Comparison of ENCODE assay signal across 12 mouse cellular contexts in genomic region chr2:105680146-105680998, GRCm38 (mm10). TPM values are rescaled to one million over a fixed set of nuclear protein-coding genes. Genes with fewer than 3 reads are reported as not detected.
A peak's percentile ranks its signal among the peaks of the same experiment; 100 is the strongest.
DNase-seq lines count a peak whose midpoint lies in the region; ATAC-seq and TF ChIP-seq lines count a peak whose summit lies in the region.
"Had no signal": no experiment of that assay in that cellular context is flagged by ENCODE, and none has a peak within 500 bp of the region (broad histone marks: within the 10 kb centered on the region; RNA-seq: fewer than 3 reads in every experiment).

No protein-coding gene starts in this region.

- WGBS in forebrain, embryonic 15.5 days, result 6% methylated on average over 24 of the region's 24 CpGs
- under 1% methylated on average over 24 of the region's 24 CpGs for WGBS in midbrain, embryonic 14.5 days

- H3K4me3 ChIP-seq in forebrain, embryonic 15.5 days, result peak overlapping the region; percentile 58
- no peak overlapping the region for H3K4me3 ChIP-seq in midbrain, embryonic 14.5 days (replicated peaks; ENCODE audit: low read depth, low read length)
- H3K4me3 ChIP-seq: left cerebral cortex, adult 2 months; myocyte had no signal

- H3K4me2 ChIP-seq in forebrain, embryonic 15.5 days (replicated peaks), result peak overlapping the region; percentile 50
- H3K4me2 ChIP-seq in midbrain, embryonic 14.5 days (ENCODE audit: low read length), result peak overlapping the region; percentile 28

- H3K27me3 ChIP-seq in forebrain, embryonic 15.5 days, result peaks cover 15% of the 10 kb centered on the region
- peaks cover 91% of the 10 kb centered on the region for H3K27me3 ChIP-seq in midbrain, embryonic 14.5 days (ENCODE audit: control insufficient read depth, insufficient read depth, low read length)

- H3K4me1 ChIP-seq in forebrain, embryonic 15.5 days, result peaks cover 42% of the 10 kb centered on the region
- H3K4me1 ChIP-seq in midbrain, embryonic 14.5 days (ENCODE audit: control insufficient read depth, insufficient read depth, low read length), result no peaks in the 10 kb centered on the region

- H3K27ac ChIP-seq in forebrain, embryonic 15.5 days (replicated peaks), result peak overlapping the region; percentile 74
- H3K27ac ChIP-seq in midbrain, embryonic 14.5 days (replicated peaks; ENCODE audit: low read depth, low read length), result peak overlapping the region; percentile 27
- H3K27ac ChIP-seq: left cerebral cortex, adult 2 months had no signal

- TF ChIP-seq CTCF in brain, embryonic 14.5 days (IDR thresholded peaks at IDR 0.05; ENCODE audit: borderline replicate concordance, extremely low read depth, insufficient read depth, insufficient read length), result no peak

- peak; percentile 80 for ATAC-seq in forebrain, embryonic 15.5 days (replicated peaks)
- ATAC-seq in midbrain, embryonic 14.5 days (ENCODE audit: low FRiP score, low TSS enrichment), result peak; percentile 49; the same call in 1 of the 2 replicates

- no peak for TF ChIP-seq POLR2A in brain, embryonic 14.5 days (IDR thresholded peaks at IDR 0.05; ENCODE audit: borderline replicate concordance, extremely low read depth, insufficient read depth, insufficient read length, poor library complexity, severe bottlenecking)

- H3K36me3 ChIP-seq in forebrain, embryonic 15.5 days, result no peaks in the 10 kb centered on the region
- no peaks in the 10 kb centered on the region for H3K36me3 ChIP-seq in midbrain, embryonic 14.5 days (ENCODE audit: control insufficient read depth, insufficient read depth, low read length)

- peak; percentile 67 for DNase-seq in cerebellum, adult 11-12 months
- no peak for DNase-seq in cerebellum, adult 8-10 months
- DNase-seq in brain, embryonic 14.5 days (ENCODE audit: low read depth), result peak; percentile 91
- DNase-seq in midbrain, embryonic 14.5 days, result peak; percentile 34
- DNase-seq in urinary bladder, postnatal 10 days (ENCODE audit: low spot score), result no peak
- DNase-seq in frontal cortex, adult 2 months (ENCODE audit: extremely low spot score in 1 of 2, low spot score in 1 of 2), result no peak
- no peak for DNase-seq in lung, postnatal 10 days
- DNase-seq: adrenal gland, adult 2 months had no signal

- H3K9ac ChIP-seq in forebrain, embryonic 15.5 days (replicated peaks), result peak overlapping the region; percentile 49
- no peak overlapping the region for H3K9ac ChIP-seq in midbrain, embryonic 14.5 days (replicated peaks; ENCODE audit: low read length)

- H3K9me3 ChIP-seq in forebrain, embryonic 15.5 days, result no peaks in the 10 kb centered on the region
- no peaks in the 10 kb centered on the region for H3K9me3 ChIP-seq in midbrain, embryonic 14.5 days (ENCODE audit: control insufficient read depth, low read length)

RNA-seq across cellular contexts. Expression of gene Pax6, which starts 11.7 kb away (rescaled TPM):
- 63.3 and 76.2 TPM in 2 replicates for polyA plus RNA-seq in brain, embryonic 14.5 days (2012; rRNA removed)
- 45.0 and 57.0 TPM in 2 replicates for polyA plus RNA-seq in forebrain, embryonic 15.5 days (2015; fragmentation: Nextera tagmentation; extraction: Ambion mirVana)
- polyA plus RNA-seq in midbrain, embryonic 14.5 days (2014; fragmentation: Nextera tagmentation; extraction: Ambion mirVana), result 20.7 and 22.9 TPM in 2 replicates
- polyA plus RNA-seq in frontal cortex, adult 2 months (2012; rRNA removed), result 40.3 and 47.5 TPM in 2 replicates
- polyA plus RNA-seq: adrenal gland, adult 2 months; gonadal fat pad, adult 2 months had no signal

Comparison
In these comparisons a context has a peak if more than half of its experiments do, and no peak if none do; other contexts are left out.
1. DNase-seq: peak in cerebellum, adult 11-12 months (single experiment), brain, embryonic 14.5 days (single experiment) and midbrain, embryonic 14.5 days (single experiment); none in cerebellum, adult 8-10 months (single experiment), urinary bladder, postnatal 10 days (single experiment), frontal cortex, adult 2 months (0 of 2) and lung, postnatal 10 days (single experiment).